Mouse (Mus musculus) limb, embryonic 11.5 days (tissue): ENCODE data around the gene C1rl. TPM values are rescaled to one million over a fixed set of nuclear protein-coding genes. Genes with fewer than 3 reads are reported as not detected.
"Not testable (repeated sequence)": the region's sequence is repeated elsewhere in the genome, so short reads cannot be mapped to it uniquely, and the experiment has no call there.

ENCODE experiments used
- ATAC-seq: fragments of 200-750 bp; cut with Nextera tagmentation; 2 replicates; pipeline ENCODE4 v1.8.0; 2017; ENCODE audit warnings: low read depth; ENCODE audit not compliant: insufficient number of reproducible peaks, low FRiP score, low TSS enrichment
- DNase-seq: peaks from one replicate; pipeline ENCODE4 v3.0.0-alpha.2; 2015; ENCODE audit warnings: low spot score
- H3K27ac ChIP-seq: fragments of 300-500 bp; sonication (generic); replicated peaks from 2 replicates; pipeline ENCODE4 v1.5.1; 2014; ENCODE audit warnings: low read depth, mild to moderate bottlenecking, low read length
- H3K27me3 ChIP-seq: fragments of 300-500 bp; sonication (generic); 2 replicates; pipeline ENCODE4 v1.6.1; 2014; ENCODE audit warnings: mild to moderate bottlenecking, low read length, mixed read lengths; ENCODE audit not compliant: control insufficient read depth, insufficient read depth
- H3K36me3 ChIP-seq: fragments of 300-500 bp; sonication (generic); 2 replicates; pipeline ENCODE4 v1.6.1; 2014; ENCODE audit warnings: mild to moderate bottlenecking, low read length, moderate library complexity, mixed read lengths; ENCODE audit not compliant: control insufficient read depth, insufficient read depth
- H3K4me1 ChIP-seq: fragments of 300-500 bp; sonication (generic); 2 replicates; pipeline ENCODE4 v1.6.1; 2014; ENCODE audit warnings: low read length, mixed read lengths; ENCODE audit not compliant: control insufficient read depth, insufficient read depth
- H3K4me2 ChIP-seq: fragments of 300-500 bp; sonication (generic); 2 replicates; pipeline ENCODE4 v1.6.1; 2014; ENCODE audit warnings: low read depth, mild to moderate bottlenecking, moderate library complexity; ENCODE audit not compliant: severe bottlenecking
- H3K4me3 ChIP-seq: fragments of 300-500 bp; sonication (generic); 2 replicates; pipeline ENCODE4 v1.5.1; 2014; ENCODE audit warnings: low read depth, low read length
- H3K9ac ChIP-seq: fragments of 300-500 bp; sonication (generic); 2 replicates; pipeline ENCODE4 v1.6.1; 2014; ENCODE audit warnings: mild to moderate bottlenecking, low read length
- H3K9me3 ChIP-seq: fragments of 300-500 bp; sonication (generic); 2 replicates; pipeline ENCODE4 v1.6.1; 2016; ENCODE audit warnings: low read length; ENCODE audit not compliant: control insufficient read depth
- WGBS: fragments of 180-500 bp; shearing (Covaris S2); extraction: QIAGEN DNeasy Blood & Tissue Kit; methylation state at CpG from one replicate; pipeline ENCODE4 v1.1.7; 2014; 5-methylcytosine and 5-hydroxymethylcytosine counted together
- polyA plus RNA-seq: library from polyadenylated mRNA; unstranded; fragments of >200 nt; fragmentation: Nextera tagmentation; extraction: Ambion mirVana; gene quantifications from 2 replicates; pipeline ENCODE4 v1.2.1, GENCODE M21; 2014

The C1rl gene
- polyA plus RNA-seq, 1 experiment from 2014 or later: 0.33 TPM

GRCm38 (mm10) chr6:124465299-124465698 lies 27.6 kb upstream of the C1rl start:
- WGBS: 35% methylated on average over 6 of the region's 6 CpGs
- H3K4me2 ChIP-seq: peak overlapping the region; percentile 57; the same call in 1 of the 2 replicates
- DNase-seq: no peak
- H3K9me3 ChIP-seq: no peaks in the 10 kb centered on the region
- H3K9ac ChIP-seq: 0 out of 2 replicates have a peak overlapping the region, but pooled peaks have one; percentile 28
- peak overlapping the region; percentile 35; the same call in 1 of the 2 replicates for H3K4me3 ChIP-seq
- peaks cover 4% of the 10 kb centered on the region; the same call in 1 of the 2 replicates for H3K27me3 ChIP-seq
- ATAC-seq: no peak
- H3K4me1 ChIP-seq: 0 out of 2 replicates have a peak, but pooled peaks cover 3% of the 10 kb centered on the region
- H3K36me3 ChIP-seq: no peaks in the 10 kb centered on the region
- no peak overlapping the region for H3K27ac ChIP-seq

GRCm38 (mm10) chr6:124465729-124466128 lies 27.2 kb upstream of the C1rl start:
- 58% methylated on average over 6 of the region's 6 CpGs for WGBS
- H3K36me3 ChIP-seq: no peaks in the 10 kb centered on the region

GRCm38 (mm10) chr6:124471121-124471520 lies 21.8 kb upstream of the C1rl start:
- H3K27ac ChIP-seq: no peak overlapping the region
- ATAC-seq (no peak), DNase-seq (no peak)
- no peaks in the 10 kb centered on the region for H3K36me3 ChIP-seq
- H3K27me3 ChIP-seq: no peaks in the 10 kb centered on the region
- no peaks in the 10 kb centered on the region for H3K9me3 ChIP-seq
- no peak overlapping the region for H3K9ac ChIP-seq
- 90% methylated on average over 3 of the region's 3 CpGs for WGBS
- no peaks in the 10 kb centered on the region for H3K4me1 ChIP-seq
- H3K4me2 ChIP-seq: no peak overlapping the region
- no peak overlapping the region for H3K4me3 ChIP-seq

More at GRCm38 (mm10) chr6:124465729-124466128, 27.2 kb upstream of the C1rl start:
- DNase-seq (no peak), ATAC-seq (no peak)
- Histone ChIP-seq H3K9ac (no peak overlapping the region), H3K4me1 (0 out of 2 replicates have a peak, but pooled peaks cover 3% of the 10 kb centered on the region), H3K27ac (no peak overlapping the region), H3K27me3 (peaks cover 4% of the 10 kb centered on the region; the same call in 1 of the 2 replicates), H3K4me3 (no peak overlapping the region), H3K9me3 (no peaks in the 10 kb centered on the region), H3K4me2 (no peak overlapping the region; the same call in 1 of the 2 replicates)

GRCm38 (mm10) chr6:124471783-124472638 lies 20.9 kb upstream of the C1rl start:
- WGBS: 80% methylated on average over 6 of the region's 6 CpGs
- H3K4me1 ChIP-seq, H3K4me2 ChIP-seq, DNase-seq, ATAC-seq, H3K9me3 ChIP-seq, H3K36me3 ChIP-seq, H3K27me3 ChIP-seq, H3K9ac ChIP-seq, H3K4me3 ChIP-seq, H3K27ac ChIP-seq: not testable (repeated sequence)

- ATAC-seq: no peak
- H3K36me3 ChIP-seq: no peaks in the 10 kb centered on the region
- no peak overlapping the region for H3K4me2 ChIP-seq
- no peaks in the 10 kb centered on the region for H3K27me3 ChIP-seq
- peak; percentile 41 for DNase-seq
- H3K9ac ChIP-seq: no peak overlapping the region
- H3K4me1 ChIP-seq: no peaks in the 10 kb centered on the region
- no peaks in the 10 kb centered on the region for H3K9me3 ChIP-seq
- H3K27ac ChIP-seq: no peak overlapping the region
- H3K4me3 ChIP-seq: no peak overlapping the region
- 36% methylated on average over 6 of the region's 6 CpGs for WGBS
Measured at GRCm38 (mm10) chr6:124472801-124473200, 20.1 kb upstream of the C1rl start.

GRCm38 (mm10) chr6:124474621-124475020 lies 18.3 kb upstream of the C1rl start:
- Histone ChIP-seq H3K27ac (no peak overlapping the region), H3K4me2 (no peak overlapping the region), H3K36me3 (no peaks in the 10 kb centered on the region), H3K9me3 (no peaks in the 10 kb centered on the region), H3K27me3 (no peaks in the 10 kb centered on the region), H3K4me1 (no peaks in the 10 kb centered on the region), H3K9ac (no peak overlapping the region), H3K4me3 (no peak overlapping the region)
- 83% methylated on average over 11 of the region's 11 CpGs for WGBS
- ATAC-seq (no peak), DNase-seq (no peak)

- not testable (repeated sequence) for H3K4me2 ChIP-seq, ATAC-seq, DNase-seq, H3K27ac ChIP-seq, H3K4me3 ChIP-seq, H3K9me3 ChIP-seq, H3K9ac ChIP-seq, H3K36me3 ChIP-seq, H3K4me1 ChIP-seq, H3K27me3 ChIP-seq
- 89% methylated on average over 8 of the region's 11 CpGs for WGBS
Measured at GRCm38 (mm10) chr6:124475335-124476075, 17.4 kb upstream of the C1rl start.

- no peak for DNase-seq
- H3K4me1 ChIP-seq: no peaks in the 10 kb centered on the region
- no peaks in the 10 kb centered on the region for H3K27me3 ChIP-seq
- no peak overlapping the region for H3K4me2 ChIP-seq
- no peak overlapping the region for H3K27ac ChIP-seq
- H3K4me3 ChIP-seq: no peak overlapping the region
- no peaks in the 10 kb centered on the region for H3K9me3 ChIP-seq
- ATAC-seq: no peak
- WGBS: 88% methylated on average over 7 of the region's 7 CpGs
- H3K9ac ChIP-seq: no peak overlapping the region
- H3K36me3 ChIP-seq: no peaks in the 10 kb centered on the region
Measured at GRCm38 (mm10) chr6:124476216-124476615, 16.7 kb upstream of the C1rl start.
